Mouse (Mus musculus) thymus, adult 18-20 months (tissue): ENCODE measurements around the gene Vipas39.
"Not testable (repeated sequence)": the region's sequence is repeated elsewhere in the genome, so short reads cannot be mapped to it uniquely, and the experiment has no call there.

Source experiments
- DNase-seq, 2 experiments: peaks; one replicate each; pipeline ENCODE4 v3.0.0; 2022; ENCODE audit warnings: mixed read lengths in 2 of 2

Vipas39 gene

GRCm38 (mm10) chr12:87266108-87266826 lies at the start of gene Vipas39, which contains the start of gene Ahsa1:
Gene Vipas39, minus strand, starts transcription at chr12:87266256.
Gene Ahsa1, plus strand, starts transcription at chr12:87266479.
- DNase-seq = peak; percentile 79 to 90

GRCm38 (mm10) chr12:87313098-87313497 lies 47.0 kb upstream of the Vipas39 start:
- DNase-seq = no peak

GRCm38 (mm10) chr12:87306584-87306844 lies 40.5 kb upstream of the Vipas39 start:
- DNase-seq = not testable (repeated sequence)

- no peak for DNase-seq
These were observed 39.9 kb upstream of the Vipas39 start for GRCm38 (mm10) chr12:87305767-87306583.

GRCm38 (mm10) chr12:87301189-87301588 lies 35.1 kb upstream of the Vipas39 start:
- DNase-seq = no peak

- DNase-seq = no peak
These were observed 34.3 kb upstream of the Vipas39 start for GRCm38 (mm10) chr12:87300441-87300690.

GRCm38 (mm10) chr12:87299657-87300440 lies 33.8 kb upstream of the Vipas39 start, which contains the start of gene Ism2:
Gene Ism2, minus strand, starts transcription at chr12:87299705.
- no peak for DNase-seq

GRCm38 (mm10) chr12:87299037-87299656 lies 33.1 kb upstream of the Vipas39 start:
- no peak for DNase-seq

- DNase-seq = no peak
These were observed 27.9 kb upstream of the Vipas39 start for GRCm38 (mm10) chr12:87293934-87294333.

GRCm38 (mm10) chr12:87289100-87289499 lies 23.0 kb upstream of the Vipas39 start:
- DNase-seq = no peak

- no peak for DNase-seq
These were observed 18.7 kb upstream of the Vipas39 start for GRCm38 (mm10) chr12:87284726-87285125.

- no peak for DNase-seq
These were observed 18.2 kb upstream of the Vipas39 start for GRCm38 (mm10) chr12:87284268-87284667.

GRCm38 (mm10) chr12:87283706-87284105 lies 17.6 kb upstream of the Vipas39 start:
- no peak for DNase-seq

- no peak for DNase-seq
These were observed 16.7 kb upstream of the Vipas39 start for GRCm38 (mm10) chr12:87282743-87283142.

GRCm38 (mm10) chr12:87281766-87282165 lies 15.7 kb upstream of the Vipas39 start:
- DNase-seq = no peak

GRCm38 (mm10) chr12:87279879-87280278 lies 13.8 kb upstream of the Vipas39 start:
- DNase-seq = no peak

- no peak for DNase-seq
These were observed 13.3 kb upstream of the Vipas39 start for GRCm38 (mm10) chr12:87279350-87279749.

- DNase-seq = no peak
These were observed 12.2 kb upstream of the Vipas39 start for GRCm38 (mm10) chr12:87278118-87278730.

GRCm38 (mm10) chr12:87277251-87277650 lies 11.2 kb upstream of the Vipas39 start:
- DNase-seq = not testable (repeated sequence)

- no peak for DNase-seq
These were observed 9.1 kb upstream of the Vipas39 start for GRCm38 (mm10) chr12:87274853-87275831.

GRCm38 (mm10) chr12:87267682-87268081 lies 1.6 kb upstream of the Vipas39 start:
- DNase-seq = no peak
